Mouse (Mus musculus) splenic B cell, adult 2 months (primary cell): Measurements from ENCODE around the gene Nhlh2.

Experiments used
- DNase-seq: peaks from one replicate; pipeline ENCODE4 v3.0.0-alpha.2; 2011; ENCODE audit warnings: low read depth, low spot score
- H3K27me3 ChIP-seq: 2 replicates; pipeline ENCODE4 v1.6.1; 2012; ENCODE audit warnings: mild to moderate bottlenecking, low read length, moderate library complexity, mixed read lengths; ENCODE audit not compliant: control insufficient read depth, poor library complexity, insufficient read depth, severe bottlenecking
- H3K36me3 ChIP-seq: 2 replicates; pipeline ENCODE4 v1.6.1; 2012; ENCODE audit warnings: mild to moderate bottlenecking, low read length, moderate library complexity, mixed read lengths; ENCODE audit not compliant: control insufficient read depth, poor library complexity, insufficient read depth, severe bottlenecking

Gene Nhlh2

GRCm38 (mm10) chr3:102009926-102010381 is at the start of gene Nhlh2:
Gene Nhlh2, plus strand, starts transcription at chr3:102010076.
- Histone ChIP-seq H3K36me3 (no peaks in the 10 kb centered on the region), H3K27me3 (no peaks in the 10 kb centered on the region)
- DNase-seq = no peak

- no peaks in the 10 kb centered on the region for H3K27me3 ChIP-seq
- no peak for DNase-seq
- H3K36me3 ChIP-seq = no peaks in the 10 kb centered on the region
Observed at GRCm38 (mm10) chr3:101961146-101961835, 48.6 kb upstream of the Nhlh2 start.

GRCm38 (mm10) chr3:101963501-101963900 is 46.4 kb upstream of the Nhlh2 start:
- DNase-seq = no peak
- no peaks in the 10 kb centered on the region for H3K36me3 ChIP-seq
- no peaks in the 10 kb centered on the region for H3K27me3 ChIP-seq

- H3K27me3 ChIP-seq = no peaks in the 10 kb centered on the region
- no peak for DNase-seq
- no peaks in the 10 kb centered on the region for H3K36me3 ChIP-seq
Observed at GRCm38 (mm10) chr3:101964352-101964751, 45.5 kb upstream of the Nhlh2 start.

GRCm38 (mm10) chr3:101966825-101967558 is 42.9 kb upstream of the Nhlh2 start:
- Histone ChIP-seq H3K36me3 (no peaks in the 10 kb centered on the region), H3K27me3 (no peaks in the 10 kb centered on the region)
- no peak for DNase-seq

- no peak for DNase-seq
- H3K36me3 ChIP-seq = no peaks in the 10 kb centered on the region; the same call in 1 of the 2 replicates
- no peaks in the 10 kb centered on the region for H3K27me3 ChIP-seq
Observed at GRCm38 (mm10) chr3:101975337-101975736, 34.5 kb upstream of the Nhlh2 start.

- no peaks in the 10 kb centered on the region; the same call in 1 of the 2 replicates for H3K36me3 ChIP-seq
- no peaks in the 10 kb centered on the region for H3K27me3 ChIP-seq
- DNase-seq = no peak
Observed at GRCm38 (mm10) chr3:101978299-101978994, 31.4 kb upstream of the Nhlh2 start.

- Histone ChIP-seq H3K27me3 (no peaks in the 10 kb centered on the region), H3K36me3 (no peaks in the 10 kb centered on the region)
- no peak for DNase-seq
Observed at GRCm38 (mm10) chr3:101983917-101984316, 26.0 kb upstream of the Nhlh2 start.

- no peak for DNase-seq
- no peaks in the 10 kb centered on the region for H3K36me3 ChIP-seq
- H3K27me3 ChIP-seq = no peaks in the 10 kb centered on the region
Observed at GRCm38 (mm10) chr3:101985634-101986033, 24.2 kb upstream of the Nhlh2 start.

- DNase-seq = no peak
- no peaks in the 10 kb centered on the region for H3K36me3 ChIP-seq
- no peaks in the 10 kb centered on the region for H3K27me3 ChIP-seq
Observed at GRCm38 (mm10) chr3:101990136-101990535, 19.7 kb upstream of the Nhlh2 start.

GRCm38 (mm10) chr3:101990995-101991516 is 18.8 kb upstream of the Nhlh2 start:
- Histone ChIP-seq H3K36me3 (no peaks in the 10 kb centered on the region), H3K27me3 (no peaks in the 10 kb centered on the region)
- DNase-seq = no peak

- Histone ChIP-seq H3K27me3 (no peaks in the 10 kb centered on the region), H3K36me3 (no peaks in the 10 kb centered on the region)
- no peak for DNase-seq
Observed at GRCm38 (mm10) chr3:101997851-101998250, 12.0 kb upstream of the Nhlh2 start.

- no peaks in the 10 kb centered on the region for H3K27me3 ChIP-seq
- no peak for DNase-seq
Observed at GRCm38 (mm10) chr3:102010681-102011317, 923 bp downstream of the Nhlh2 start.

GRCm38 (mm10) chr3:102011318-102012075 is 1.6 kb downstream of the Nhlh2 start:
- DNase-seq = no peak

More at GRCm38 (mm10) chr3:102010681-102011317, 923 bp downstream of the Nhlh2 start:
- no peaks in the 10 kb centered on the region for H3K36me3 ChIP-seq

More at GRCm38 (mm10) chr3:102011318-102012075, 1.6 kb downstream of the Nhlh2 start:
- Histone ChIP-seq H3K36me3 (no peaks in the 10 kb centered on the region), H3K27me3 (no peaks in the 10 kb centered on the region)
